Mouse (Mus musculus) midbrain, embryonic 16.5 days (tissue): ENCODE measurements at regions not wholly inside any gene's neighbourhood (a gene's known extent, or its start where the extent isn't known, plus 50 kb on each side); places are given as distances from the start of the nearest gene placed in this dataset.

Experiments used
- ATAC-seq: fragments of 200-750 bp; cut with Nextera tagmentation; 2 replicates; pipeline ENCODE4 v1.8.0; 2017; ENCODE audit warnings: moderate TSS enrichment
- H3K27ac ChIP-seq: fragments of 300-500 bp; sonication (generic); 2 replicates; pipeline ENCODE4 v1.5.1; 2014; ENCODE audit warnings: mild to moderate bottlenecking, low read length, mixed read lengths
- H3K27me3 ChIP-seq: fragments of 300-500 bp; sonication (generic); 2 replicates; pipeline ENCODE4 v1.6.1; 2014; ENCODE audit warnings: low read depth, low read length, mixed read lengths; ENCODE audit not compliant: control insufficient read depth, insufficient read depth
- H3K36me3 ChIP-seq: fragments of 300-500 bp; sonication (generic); 2 replicates; pipeline ENCODE4 v1.6.1; 2014; ENCODE audit warnings: mild to moderate bottlenecking, low read length, moderate library complexity, mixed read lengths; ENCODE audit not compliant: control insufficient read depth, insufficient read depth
- H3K4me1 ChIP-seq: fragments of 300-500 bp; sonication (generic); 2 replicates; pipeline ENCODE4 v1.6.1; 2014; ENCODE audit warnings: mild to moderate bottlenecking, low read length, mixed read lengths; ENCODE audit not compliant: control insufficient read depth, insufficient read depth
- H3K4me2 ChIP-seq: fragments of 300-500 bp; sonication (generic); 2 replicates; pipeline ENCODE4 v1.6.1; 2014; ENCODE audit warnings: mild to moderate bottlenecking, low read length, mixed read lengths
- H3K4me3 ChIP-seq: fragments of 300-500 bp; sonication (generic); 2 replicates; pipeline ENCODE4 v1.5.1; 2014; ENCODE audit warnings: low read depth, mild to moderate bottlenecking, low read length, moderate library complexity, mixed read lengths
- H3K9ac ChIP-seq: fragments of 300-500 bp; sonication (generic); 2 replicates; pipeline ENCODE4 v1.6.1; 2014; ENCODE audit warnings: low read depth, low read length, mixed read lengths
- H3K9me3 ChIP-seq: fragments of 300-500 bp; sonication (generic); replicated peaks from 2 replicates; pipeline ENCODE4 v1.6.1; 2014; ENCODE audit warnings: mild to moderate bottlenecking, low read length, mixed read lengths; ENCODE audit not compliant: control insufficient read depth, poor library complexity, severe bottlenecking
- WGBS: fragments of 180-500 bp; shearing (Covaris S2); extraction: QIAGEN DNeasy Blood & Tissue Kit; methylation state at CpG from one replicate; pipeline ENCODE4 v1.1.7; 2014; 5-methylcytosine and 5-hydroxymethylcytosine counted together

DNA sequence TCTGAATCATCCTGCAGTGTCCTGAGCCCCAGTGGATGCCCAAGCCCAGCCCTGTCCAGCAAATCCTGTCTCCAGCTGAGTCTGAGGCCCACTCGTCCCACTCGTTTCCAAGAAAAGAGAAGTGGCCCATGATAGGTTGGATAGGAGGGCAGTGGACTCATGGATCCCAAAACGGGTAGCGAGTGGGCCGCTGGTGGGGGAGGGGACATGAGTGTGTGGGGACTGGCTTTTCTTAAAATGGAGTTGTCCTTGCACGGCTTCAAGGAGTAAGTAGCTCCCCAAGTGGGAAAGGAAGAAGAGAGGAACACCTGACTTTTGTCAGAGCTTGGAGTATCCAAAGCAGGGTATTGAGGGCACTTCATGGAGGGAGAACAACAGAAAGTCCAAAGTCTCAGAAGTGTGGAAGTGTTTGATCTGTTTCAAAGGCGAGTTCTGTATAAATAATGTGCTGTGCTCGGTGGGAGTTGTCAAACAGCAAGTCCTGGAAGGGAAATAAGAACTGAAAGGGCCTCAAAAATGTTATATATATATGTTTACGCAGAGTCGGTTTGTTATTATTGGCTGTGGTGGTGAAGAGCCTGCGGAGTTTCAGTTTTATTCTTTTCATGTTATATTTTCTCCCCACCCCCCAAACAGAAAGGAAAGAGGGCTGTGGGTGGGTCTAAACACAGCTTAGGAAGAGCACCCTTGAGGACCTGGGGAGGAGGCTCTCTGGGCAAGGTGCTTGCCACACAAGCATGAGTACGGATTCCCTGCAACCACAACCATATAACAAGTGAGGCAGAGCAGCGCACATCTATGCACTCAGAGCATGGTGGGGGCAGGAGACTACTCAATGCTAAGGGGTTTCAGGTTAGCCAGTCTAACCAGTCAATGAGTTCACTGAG is 124.1 kb upstream of the Slc44a1 start:
- Histone ChIP-seq H3K27me3 (no peaks in the 10 kb centered on the region), H3K4me1 (peaks cover 6% of the 10 kb centered on the region), H3K27ac (peak overlapping the region; percentile 70), H3K36me3 (no peaks in the 10 kb centered on the region), H3K9me3 (no peaks in the 10 kb centered on the region), H3K4me2 (no peak overlapping the region), H3K9ac (no peak overlapping the region), H3K4me3 (no peak overlapping the region)
- peak; percentile 13; the same call in 1 of the 2 replicates for ATAC-seq
- 76% methylated on average over 13 of the region's 13 CpGs for WGBS

DNA sequence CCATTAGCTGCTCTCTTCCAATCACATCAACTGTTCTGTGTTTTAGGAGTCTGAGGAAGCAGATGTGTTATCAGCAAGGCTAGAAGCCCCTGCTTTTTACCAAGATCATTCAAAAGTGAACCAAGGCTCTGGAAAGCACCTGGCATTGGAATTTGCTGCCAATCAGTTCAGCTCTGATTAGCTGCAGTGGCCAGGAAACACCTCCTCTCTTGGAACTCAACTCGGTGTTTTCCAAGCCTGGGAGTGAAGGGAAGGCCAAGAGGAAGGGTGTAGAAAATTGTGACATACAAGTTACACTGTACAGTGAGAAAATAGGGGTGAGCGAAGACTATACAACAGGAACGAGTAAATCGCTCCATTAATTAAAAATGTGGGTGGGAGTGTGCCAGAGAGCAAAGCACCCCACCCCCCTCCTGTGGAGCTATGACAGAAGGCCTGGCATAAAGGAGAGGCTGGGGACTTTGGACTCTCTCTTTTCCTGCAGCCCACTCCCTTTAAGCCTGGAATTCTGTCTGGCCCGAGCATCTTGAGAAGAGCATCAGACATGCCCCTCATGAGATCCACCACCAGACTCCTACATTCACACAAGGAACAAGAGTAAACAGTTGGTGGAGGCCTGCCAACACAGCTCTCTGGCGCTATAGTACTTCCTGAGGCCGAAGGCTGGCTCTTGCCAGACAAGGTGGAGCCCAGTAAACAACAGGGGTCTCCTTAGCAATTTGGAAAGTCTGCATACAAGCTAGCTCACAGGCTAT is 124.9 kb upstream of the Slc44a1 start:
- Histone ChIP-seq H3K4me2 (no peak overlapping the region), H3K27ac (peak overlapping the region; percentile 70), H3K9me3 (no peaks in the 10 kb centered on the region), H3K9ac (no peak overlapping the region), H3K27me3 (no peaks in the 10 kb centered on the region), H3K4me3 (no peak overlapping the region), H3K36me3 (no peaks in the 10 kb centered on the region), H3K4me1 (peaks cover 6% of the 10 kb centered on the region)
- peak; percentile 53 for ATAC-seq
- 73% methylated on average over 7 of the region's 7 CpGs for WGBS

DNA sequence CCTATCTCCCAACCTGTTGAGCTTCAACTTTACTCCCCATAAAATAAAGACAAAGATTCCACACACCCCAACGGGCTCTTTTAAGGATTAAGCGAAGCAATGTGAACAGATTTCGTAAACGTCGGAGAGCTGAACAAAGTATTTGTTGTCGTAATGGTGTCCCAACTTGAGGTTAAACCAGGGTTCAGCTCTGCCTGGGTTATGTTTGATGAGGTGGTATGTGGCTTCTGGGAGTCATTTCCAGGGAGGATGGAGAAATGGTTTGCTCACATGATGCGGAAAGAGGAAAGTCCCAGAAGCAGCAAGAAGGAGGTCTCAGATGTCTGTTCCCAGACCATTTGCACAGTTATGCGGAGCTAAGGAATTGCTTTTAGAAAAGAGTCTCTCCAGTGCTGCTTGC is 126.1 kb upstream of the Slc44a1 start:
- H3K27me3 ChIP-seq: no peaks in the 10 kb centered on the region
- H3K9me3 ChIP-seq: no peaks in the 10 kb centered on the region
- H3K9ac ChIP-seq: no peak overlapping the region
- H3K4me1 ChIP-seq: peaks cover 6% of the 10 kb centered on the region
- no peak overlapping the region for H3K4me2 ChIP-seq
- no peak overlapping the region for H3K4me3 ChIP-seq
- ATAC-seq: no peak
- no peaks in the 10 kb centered on the region for H3K36me3 ChIP-seq
- WGBS: 91% methylated on average over 8 of the region's 8 CpGs
- no peak overlapping the region for H3K27ac ChIP-seq

DNA sequence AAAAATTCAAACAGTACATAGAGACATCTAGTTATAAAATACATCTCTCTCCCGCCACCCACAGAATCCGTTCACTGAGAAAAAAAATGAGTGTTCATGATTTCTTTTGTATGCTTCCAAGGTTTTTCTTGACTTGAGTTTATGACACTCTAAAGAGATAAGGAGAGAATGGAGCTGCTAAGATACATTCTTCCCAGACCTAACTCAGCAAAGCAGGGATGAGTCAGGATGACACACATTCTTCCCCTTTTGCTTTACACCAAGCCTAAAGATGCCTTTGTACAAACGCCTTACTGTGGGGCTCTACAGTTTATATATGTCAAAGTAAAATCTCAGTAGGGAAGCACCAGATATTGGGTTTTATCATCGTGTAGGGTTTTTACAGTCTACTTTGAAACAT is 133.1 kb upstream of the Slc44a1 start:
- no peaks in the 10 kb centered on the region for H3K36me3 ChIP-seq
- no peak overlapping the region for H3K27ac ChIP-seq
- no peaks in the 10 kb centered on the region for H3K4me1 ChIP-seq
- H3K9me3 ChIP-seq: no peaks in the 10 kb centered on the region
- no peaks in the 10 kb centered on the region for H3K27me3 ChIP-seq
- WGBS: 82% methylated on average over 4 of the region's 4 CpGs
- H3K4me3 ChIP-seq: no peak overlapping the region
- no peak overlapping the region for H3K9ac ChIP-seq
- no peak for ATAC-seq
- H3K4me2 ChIP-seq: no peak overlapping the region

DNA sequence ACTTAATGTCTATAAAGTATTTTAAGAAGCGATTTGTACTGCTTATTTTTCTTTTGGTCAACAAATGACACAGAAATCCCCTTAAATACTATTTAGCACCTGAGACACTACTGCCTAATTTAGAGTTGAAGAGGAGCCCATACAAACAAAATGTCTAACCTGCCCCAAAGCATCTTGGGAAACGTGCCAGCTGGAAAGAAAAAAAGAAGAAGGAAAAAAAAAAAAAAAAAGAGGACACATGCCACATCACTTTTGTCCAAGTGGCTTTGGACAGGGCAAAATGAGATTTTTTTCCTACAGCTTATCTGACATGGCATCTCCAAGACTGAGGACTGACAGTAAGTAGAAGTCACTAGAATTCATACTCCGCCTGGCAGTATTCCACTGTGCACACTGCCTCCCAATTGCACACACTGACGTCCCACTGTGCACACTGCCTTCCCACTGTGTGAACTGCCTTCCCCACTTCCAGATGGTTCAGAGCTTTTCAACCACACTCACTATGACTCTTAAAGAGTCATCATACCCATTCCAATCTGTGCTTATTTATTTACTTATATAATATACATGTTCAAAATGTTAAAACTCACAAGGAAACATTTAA is 135.3 kb upstream of the Slc44a1 start:
- no peaks in the 10 kb centered on the region for H3K4me1 ChIP-seq

DNA sequence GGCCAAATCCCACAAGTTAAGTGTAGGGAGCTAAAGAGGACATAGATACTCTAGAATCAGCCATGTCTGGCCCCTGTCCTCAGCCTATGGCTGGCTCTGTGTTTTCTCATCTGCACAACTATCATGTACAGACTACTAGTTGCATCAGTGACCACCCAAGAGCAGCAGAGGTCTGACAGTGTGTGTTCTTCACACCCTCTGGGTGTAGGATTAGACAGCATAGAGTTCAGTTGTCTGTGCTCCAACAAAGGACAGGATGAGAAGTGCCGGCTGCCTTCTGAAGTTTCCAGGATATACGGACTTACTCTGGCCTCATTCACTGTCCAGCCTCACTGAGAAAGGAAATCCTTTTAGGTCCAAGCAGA is 135.9 kb upstream of the Slc44a1 start:
- Histone ChIP-seq H3K36me3 (no peaks in the 10 kb centered on the region), H3K27me3 (no peaks in the 10 kb centered on the region), H3K4me1 (no peaks in the 10 kb centered on the region), H3K4me2 (no peak overlapping the region), H3K9me3 (no peaks in the 10 kb centered on the region), H3K27ac (no peak overlapping the region), H3K9ac (no peak overlapping the region), H3K4me3 (no peak overlapping the region)
- ATAC-seq: no peak
- WGBS: 77% methylated on average over 2 of the region's 2 CpGs

More for the DNA sequence above, 135.3 kb upstream of the Slc44a1 start:
- H3K27ac ChIP-seq: no peak overlapping the region
- WGBS: 87% methylated on average over 4 of the region's 4 CpGs
- H3K27me3 ChIP-seq: no peaks in the 10 kb centered on the region
- H3K4me2 ChIP-seq: no peak overlapping the region
- H3K9ac ChIP-seq: no peak overlapping the region
- no peaks in the 10 kb centered on the region for H3K9me3 ChIP-seq
- H3K36me3 ChIP-seq: no peaks in the 10 kb centered on the region
- ATAC-seq: no peak
- H3K4me3 ChIP-seq: no peak overlapping the region

DNA sequence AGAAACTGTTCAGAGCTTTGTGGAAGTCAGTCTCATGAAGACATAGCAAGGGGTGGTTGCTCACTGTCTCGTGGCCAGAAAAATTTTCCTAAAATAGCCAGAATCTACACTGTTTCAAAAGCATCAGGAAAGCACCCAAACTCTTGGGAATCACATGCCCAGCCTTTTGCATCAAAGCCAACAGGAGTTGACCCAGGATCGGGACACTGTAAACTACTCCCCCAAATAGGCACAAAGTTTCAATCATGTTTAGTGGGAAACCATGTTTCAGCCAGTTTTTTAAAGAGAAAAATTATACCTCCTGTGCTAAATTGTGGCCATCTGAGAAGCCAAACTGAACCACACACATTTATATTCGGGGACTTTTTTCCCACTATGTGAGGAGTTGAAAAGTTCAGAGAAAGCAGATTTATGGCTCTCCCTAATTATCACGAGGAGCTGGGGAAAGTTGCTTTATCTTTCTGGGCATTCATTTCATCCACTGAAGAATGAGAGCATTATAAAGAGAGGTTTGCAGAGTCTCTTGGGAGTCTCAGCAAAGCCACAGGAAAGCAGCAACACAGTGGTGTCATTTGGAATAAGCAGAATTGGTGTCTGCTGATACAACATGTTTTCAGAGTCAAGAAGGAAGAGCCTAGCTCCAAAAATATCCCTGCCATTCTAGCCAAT is 136.5 kb upstream of the Slc44a1 start:
- H3K9me3 ChIP-seq: no peaks in the 10 kb centered on the region
- H3K4me1 ChIP-seq: no peaks in the 10 kb centered on the region
- 69% methylated on average over 4 of the region's 4 CpGs for WGBS
- H3K9ac ChIP-seq: no peak overlapping the region
- H3K4me3 ChIP-seq: no peak overlapping the region
- no peak for ATAC-seq
- no peaks in the 10 kb centered on the region for H3K27me3 ChIP-seq
- no peak overlapping the region for H3K4me2 ChIP-seq
- H3K36me3 ChIP-seq: no peaks in the 10 kb centered on the region
- H3K27ac ChIP-seq: no peak overlapping the region

DNA sequence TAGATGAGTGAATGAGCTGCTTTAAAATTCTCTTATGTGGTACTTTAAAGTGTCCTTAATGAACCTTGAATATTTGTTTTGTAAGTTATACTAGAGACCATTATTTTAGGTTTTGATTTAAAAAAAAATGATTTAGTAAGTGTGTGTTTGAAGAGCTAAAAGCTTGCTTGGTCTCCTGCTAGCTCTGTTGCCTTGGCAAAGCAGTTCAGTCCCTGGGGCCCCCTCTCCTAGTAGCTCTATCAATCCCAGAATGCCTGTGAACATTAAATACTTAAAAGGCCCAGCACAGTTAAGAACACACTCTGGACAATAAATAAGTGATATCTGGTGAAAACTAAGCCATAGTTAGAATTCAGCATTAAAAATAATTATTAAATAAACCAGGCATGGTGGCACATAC is 138.3 kb upstream of the Abca1 start:
- H3K4me3 ChIP-seq: no peak overlapping the region
- no peak overlapping the region for H3K27ac ChIP-seq
- H3K27me3 ChIP-seq: no peaks in the 10 kb centered on the region
- no peak overlapping the region for H3K4me2 ChIP-seq
- H3K4me1 ChIP-seq: no peaks in the 10 kb centered on the region
- H3K9me3 ChIP-seq: 0 out of 2 replicates have a peak, but pooled peaks cover 2% of the 10 kb centered on the region
- H3K9ac ChIP-seq: no peak overlapping the region
- ATAC-seq: no peak
- no peaks in the 10 kb centered on the region for H3K36me3 ChIP-seq
